Mouse (Mus musculus) Patski (cell line): Measurements from ENCODE around the gene Gm39115. TPM values are rescaled to one million over a fixed set of nuclear protein-coding genes. Genes with fewer than 3 reads are reported as not detected.
"Not testable (repeated sequence)": the region's sequence is repeated elsewhere in the genome, so short reads cannot be mapped to it uniquely, and the experiment has no call there.

Experiments
- ATAC-seq: fragments of 100-300 bp; one replicate; pipeline ENCODE4 v1.8.0; 2021
- CTCF ChIA-PET: fragments of 350-600 bp; sonication (Branson Sonifier 250); formaldehyde crosslinking; loops from one replicate; lab custom pipeline; 2022; ENCODE audit warnings: inconsistent platforms; lab: Charles Lee
- POLR2A ChIA-PET: fragments of 350-600 bp; sonication (Branson Sonifier 250); formaldehyde crosslinking; loops from one replicate; lab custom pipeline; 2022; ENCODE audit warnings: antibody characterized with exemption, inconsistent platforms; lab: Charles Lee
- DNase-seq: peaks from one replicate; pipeline ENCODE4 v3.0.0-alpha.2; 2011; ENCODE audit warnings: low read depth, low spot score
- H3K27me3 ChIP-seq: fragments of 371-371 bp; one replicate; pipeline ENCODE4 v1.5.1; 2021
- CTCF ChIP-seq: fragments of 100-300 bp; IDR thresholded peaks from one replicate; pipeline ENCODE4 v1.5.1; 2021
- in situ Hi-C: fragments of 300-500 bp; cut with MboI; formaldehyde crosslinking; loops from 3 replicates; pipeline ENCODE4 v1.11.1; 2018; ENCODE audit warnings: low pct_unique_long_range_greater_than_20kb, mixed read lengths
- polyA plus RNA-seq: library from polyadenylated mRNA; unstranded; gene quantifications from one replicate; pipeline ENCODE4 v1.2.3, GENCODE M21; 2021

Gene Gm39115
- not detected for polyA plus RNA-seq

- in situ Hi-C loops, result not testable (repeated sequence)
Measured at GRCm38 (mm10) chr7:142135934-142136333, at the start of gene Gm39115. TSS of gene Gm39115 (minus strand) at chr7:142136034.

DNA sequence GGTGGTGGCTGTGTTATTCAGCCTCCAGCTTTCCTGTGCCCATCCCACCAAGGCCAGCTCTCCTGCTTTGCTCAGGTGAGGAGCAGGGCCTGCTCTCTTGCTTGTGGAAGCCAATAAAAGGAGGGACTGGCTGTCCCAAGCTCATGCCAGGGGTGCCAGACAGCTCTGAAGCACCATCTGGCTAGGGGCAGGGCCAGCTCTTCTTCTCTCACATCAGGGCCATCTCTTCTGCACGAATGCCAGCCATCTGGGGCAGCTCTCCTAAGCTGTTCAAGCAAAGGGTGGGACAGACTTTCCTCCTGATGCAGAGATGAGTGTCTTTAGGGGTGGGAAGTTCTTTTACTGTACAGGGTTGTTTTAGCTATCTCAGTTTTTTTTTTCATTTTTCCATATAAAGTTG is 45.2 kb upstream of the Gm39115 start:
- no peak for ATAC-seq
- peaks cover 25% of the 10 kb centered on the region for H3K27me3 ChIP-seq
- in situ Hi-C loops, result no loop called here
- DNase-seq, result no peak
- TF ChIP-seq CTCF, result no peak
- ChIA-PET POLR2A (no interaction called here), CTCF (no interaction called here)

More at GRCm38 (mm10) chr7:142135934-142136333, at the start of gene Gm39115:
- DNase-seq, ATAC-seq, POLR2A ChIA-PET, CTCF ChIA-PET: not testable (repeated sequence)
- H3K27me3 ChIP-seq, result peaks cover 15% of the 10 kb centered on the region

DNA sequence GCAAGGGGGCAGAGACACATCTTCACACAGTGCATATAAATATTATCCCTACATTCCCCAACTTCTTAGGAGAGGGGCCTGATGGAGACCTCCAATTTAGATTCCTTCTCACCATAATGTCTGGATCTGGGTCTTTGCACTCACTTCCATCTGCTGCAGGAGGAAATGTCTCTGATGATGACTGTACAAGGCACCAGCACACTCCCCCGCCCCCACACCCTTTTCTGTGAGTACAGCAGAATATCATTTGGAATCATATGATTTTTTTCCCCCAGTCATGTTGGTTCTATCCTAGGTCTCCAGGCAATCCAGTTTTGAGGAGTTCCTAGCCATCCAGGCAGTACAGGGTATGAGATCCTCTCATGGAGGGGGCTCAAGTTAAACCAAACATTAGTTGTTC is 42.9 kb upstream of the Gm39115 start:
- TF ChIP-seq CTCF, result no peak
- DNase-seq (no peak), ATAC-seq (no peak)
- in situ Hi-C loops, result no loop called here
- peaks cover 20% of the 10 kb centered on the region for H3K27me3 ChIP-seq
- ChIA-PET CTCF (no interaction called here), POLR2A (no interaction called here)

- CTCF ChIA-PET, H3K27me3 ChIP-seq, POLR2A ChIA-PET, DNase-seq, ATAC-seq, in situ Hi-C loops: not testable (repeated sequence)
Measured at GRCm38 (mm10) chr7:142175905-142176304, 40.1 kb upstream of the Gm39115 start, which contains the start of gene Krtap5-2. TSS of gene Krtap5-2 (minus strand) at chr7:142176005.

- ChIA-PET POLR2A (no interaction called here), CTCF (no interaction called here)
- H3K27me3 ChIP-seq, result peaks cover 13% of the 10 kb centered on the region
- DNase-seq, result no peak
- no peak for ATAC-seq
- in situ Hi-C loops, result no loop called here
- peak; percentile 47 for TF ChIP-seq CTCF
Measured at GRCm38 (mm10) chr7:142169836-142170235, 34.0 kb upstream of the Gm39115 start.

DNA sequence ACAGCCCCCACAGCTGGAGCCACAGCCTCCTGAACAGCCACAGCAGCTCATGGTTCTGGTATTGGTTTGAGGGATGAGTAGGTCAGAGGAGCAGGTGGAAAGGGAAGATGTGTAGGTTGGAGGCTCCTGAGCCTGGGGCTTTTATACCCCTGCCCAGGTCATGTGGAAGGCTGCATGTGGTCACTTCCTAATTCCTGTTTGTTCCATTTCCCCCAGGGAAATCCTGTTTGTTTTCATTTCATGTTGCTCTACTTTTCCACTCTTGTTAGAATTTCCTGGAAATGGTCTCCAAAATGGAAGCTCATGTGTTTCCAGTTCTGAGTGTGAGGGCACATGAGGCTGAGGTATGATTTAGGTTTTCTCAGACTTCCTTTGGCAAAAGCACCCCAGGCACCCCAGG is 29.8 kb upstream of the Gm39115 start, which contains the start of gene Gm4553:
Gene Gm4553 (minus strand): TSS at position 101 of the 400 bp plus-strand sequence.
- H3K27me3 ChIP-seq, in situ Hi-C loops, ATAC-seq, CTCF ChIA-PET, POLR2A ChIA-PET, DNase-seq: not testable (repeated sequence)

DNA sequence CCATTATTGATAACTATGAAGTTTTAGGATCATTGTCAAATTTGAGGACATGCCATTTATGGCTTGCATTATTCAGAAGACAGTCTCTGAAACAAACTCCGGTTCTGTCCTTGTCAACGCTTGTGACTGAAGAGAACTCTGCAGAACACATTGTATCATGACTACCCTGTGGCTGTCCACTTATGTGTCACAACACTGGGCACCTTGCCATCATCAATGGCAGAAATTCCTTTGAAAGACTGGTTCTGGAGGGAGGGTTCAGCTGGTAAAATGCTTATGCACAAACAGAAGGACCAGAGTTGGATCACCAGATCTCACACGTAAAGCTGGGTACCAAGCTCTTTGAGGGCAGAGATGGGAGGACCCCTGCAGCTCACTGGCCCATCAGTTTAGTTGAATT is 23.5 kb upstream of the Gm39115 start:
- ATAC-seq (no peak), DNase-seq (no peak)
- POLR2A ChIA-PET, result no interaction called here
- in situ Hi-C loops, result no loop called here
- TF ChIP-seq CTCF, result no peak
- peaks cover 10% of the 10 kb centered on the region for H3K27me3 ChIP-seq
- CTCF ChIA-PET, result no interaction called here

DNA sequence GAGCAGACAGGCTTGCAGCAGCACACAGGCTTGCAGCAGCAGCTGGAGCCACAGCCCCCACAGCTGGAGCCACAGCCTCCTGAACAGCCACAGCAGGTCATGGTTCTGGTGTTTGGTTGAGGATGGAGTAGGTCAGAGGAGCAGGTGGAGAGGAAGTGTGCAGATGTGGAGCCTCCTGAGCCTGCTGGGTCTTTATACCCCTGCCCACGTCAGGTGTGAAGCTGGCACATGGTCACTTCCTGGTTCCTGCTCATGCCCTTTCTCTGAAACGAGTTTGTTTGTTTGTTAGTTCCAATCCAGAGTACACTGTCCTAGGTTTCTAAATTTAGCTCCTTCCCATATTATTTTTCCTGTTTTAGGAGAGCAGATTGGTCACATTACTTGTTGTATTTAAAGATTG is 21.2 kb upstream of the Gm39115 start, which contains the start of gene Gm29735:
Gene Gm29735 (minus strand): TSS at position 101 of the 400 bp plus-strand sequence.
- ATAC-seq, POLR2A ChIA-PET, CTCF ChIA-PET, in situ Hi-C loops, DNase-seq: not testable (repeated sequence)
- H3K27me3 ChIP-seq, result peaks cover 11% of the 10 kb centered on the region

GRCm38 (mm10) chr7:142155308-142155707 is 19.5 kb upstream of the Gm39115 start:
- POLR2A ChIA-PET, result no interaction called here
- TF ChIP-seq CTCF, result no peak

GRCm38 (mm10) chr7:142152191-142152590 is 16.4 kb upstream of the Gm39115 start:
- TF ChIP-seq CTCF, result no peak
- ChIA-PET POLR2A (no interaction called here), CTCF (no interaction called here)
- DNase-seq (no peak), ATAC-seq (no peak)
- in situ Hi-C loops, result no loop called here
- H3K27me3 ChIP-seq, result peaks cover 5% of the 10 kb centered on the region

More at GRCm38 (mm10) chr7:142155308-142155707, 19.5 kb upstream of the Gm39115 start:
- H3K27me3 ChIP-seq, result peaks cover 11% of the 10 kb centered on the region
- CTCF ChIA-PET, result no interaction called here
- DNase-seq (no peak), ATAC-seq (no peak)
- in situ Hi-C loops, result no loop called here

DNA sequence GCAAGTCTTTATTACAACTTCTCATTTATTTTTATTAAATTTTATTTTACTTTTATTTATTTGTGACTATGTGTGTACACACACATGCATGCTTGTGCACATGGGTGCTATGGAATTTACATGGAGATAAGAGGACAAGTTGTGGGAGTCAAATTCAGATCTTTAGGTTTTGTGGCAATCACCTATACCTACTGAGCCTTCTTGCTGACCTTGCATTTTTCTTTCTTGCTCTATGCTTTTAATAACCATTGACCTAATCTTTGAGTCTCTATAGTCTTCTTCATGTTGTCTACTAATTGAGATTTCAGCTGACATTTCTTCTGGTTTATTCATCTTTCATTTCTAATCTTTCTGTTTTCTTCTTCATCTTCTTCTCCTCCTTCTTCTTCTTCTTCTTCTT is 12.8 kb upstream of the Gm39115 start:
- peaks cover 5% of the 10 kb centered on the region for H3K27me3 ChIP-seq
- POLR2A ChIA-PET, result no interaction called here
- no peak for ATAC-seq
- CTCF ChIA-PET, result no interaction called here
- in situ Hi-C loops, result loop anchor here (5.0 kb wide), 1 partner anchor 99 kb away; no protein-coding TSS in a partner anchor
- TF ChIP-seq CTCF, result no peak
- no peak for DNase-seq

GRCm38 (mm10) chr7:142146033-142146432 is 10.2 kb upstream of the Gm39115 start:
- ChIA-PET POLR2A (no interaction called here), CTCF (interaction anchor here (1.0 kb wide), 1 partner anchor 13 kb away, joined by 3 read pairs; no protein-coding TSS in a partner anchor)
- no peaks in the 10 kb centered on the region for H3K27me3 ChIP-seq
- in situ Hi-C loops, result loop anchor here (5.0 kb wide), 1 partner anchor 101 kb away; no protein-coding TSS in a partner anchor
- peak; percentile 63 for TF ChIP-seq CTCF
- ATAC-seq (no peak), DNase-seq (no peak)
